Mouse (Mus musculus) CD4-positive naive resting alpha-beta T cell, adult 57 days (primary cell): ENCODE measurements around the gene Nr2c2. TPM values are rescaled to one million over a fixed set of nuclear protein-coding genes. Genes with fewer than 3 reads are reported as not detected.

Experiments
- total RNA-seq: library from RNA; stranded (reverse); gene quantifications from one replicate; pipeline ENCODE4 v1.2.4, GENCODE M21; 2023

Gene Nr2c2
- total RNA-seq: 108 TPM

DNA sequence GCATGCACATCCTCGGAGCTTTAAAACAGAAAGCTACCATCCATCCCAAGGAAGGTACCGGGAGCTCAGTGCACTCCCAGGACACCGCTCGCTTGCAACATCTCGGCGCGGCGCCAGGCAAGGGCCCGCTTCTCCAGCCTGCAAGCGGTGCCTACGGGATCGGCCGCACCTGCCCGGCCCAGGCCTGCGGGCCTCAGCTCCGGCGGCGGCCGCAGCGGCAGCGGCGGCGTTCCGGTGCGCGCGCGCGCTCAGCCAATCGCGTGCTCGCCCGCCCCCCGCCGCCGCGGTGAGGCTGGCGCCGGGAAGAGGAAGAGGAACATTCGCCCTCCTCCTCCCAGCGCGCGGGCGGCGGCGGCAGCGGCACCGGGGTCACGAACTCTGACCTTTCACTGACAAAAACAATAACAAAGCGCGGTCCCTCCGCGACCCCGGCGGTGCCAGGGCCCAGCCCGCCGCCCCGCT is at the start of gene Nr2c2:
TSS of gene Nr2c2 (plus strand) at position 261 of the 462 bp plus-strand sequence.

DNA sequence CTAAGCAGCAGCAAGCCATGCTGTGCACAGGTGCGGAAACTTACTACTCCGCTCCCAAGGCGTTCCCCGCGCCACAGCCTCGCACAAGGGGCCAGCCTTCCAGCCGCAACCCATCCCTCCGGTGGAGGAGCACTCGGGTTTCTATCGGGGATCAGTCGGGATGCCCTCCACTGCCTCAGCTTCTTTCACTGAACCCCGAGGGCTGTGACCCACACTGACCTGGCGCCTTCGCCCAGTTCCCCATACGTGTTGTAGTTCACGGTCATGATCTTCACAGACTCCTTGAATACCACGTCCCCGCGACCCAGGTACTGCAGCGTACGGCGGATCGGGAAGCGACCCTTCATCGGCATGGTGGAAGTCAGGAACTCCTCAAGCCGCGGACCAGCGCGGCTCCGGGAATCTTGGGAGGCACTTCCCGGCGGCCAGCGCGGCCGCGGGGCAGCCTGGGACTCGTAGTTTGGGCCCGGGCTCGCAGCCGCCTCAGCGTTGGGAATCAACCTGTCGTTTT is 92.5 kb downstream of the Nr2c2 start, which contains the start of gene Mrps25:
TSS of gene Mrps25 (minus strand) at position 413 of the 511 bp plus-strand sequence.

DNA sequence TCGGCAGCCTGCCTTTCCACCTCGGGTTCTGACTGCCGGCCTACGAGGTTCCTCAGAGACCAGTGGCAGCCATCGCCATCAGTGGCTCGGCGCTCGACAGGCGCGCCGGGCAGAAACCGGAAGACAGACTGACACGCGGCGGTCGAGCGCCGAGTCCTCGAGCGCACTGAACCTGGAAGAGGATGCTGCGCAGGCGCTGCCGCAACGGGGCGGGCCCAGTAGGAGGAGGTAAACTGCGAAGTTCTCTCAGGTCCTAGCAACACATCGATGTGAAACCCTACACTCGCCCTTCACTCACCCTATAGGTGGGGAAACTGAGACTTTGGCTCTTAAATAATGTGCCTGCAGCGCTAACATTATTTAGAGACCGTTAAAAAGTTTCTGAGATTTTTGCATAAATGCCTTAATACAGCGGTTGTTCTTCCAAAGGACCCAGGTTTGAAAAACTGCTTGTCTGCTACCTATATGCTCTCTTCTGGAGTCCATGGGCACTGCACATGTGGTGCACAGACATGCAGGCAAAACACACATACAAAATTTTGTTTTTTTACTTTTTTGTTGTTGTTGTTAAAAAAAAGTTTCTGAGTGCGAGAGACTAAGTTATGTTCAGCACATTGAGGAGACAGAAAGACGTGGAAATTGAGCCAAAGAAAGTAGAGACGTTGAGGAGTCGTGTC is 123.7 kb downstream of the Nr2c2 start, which contains the start of gene Rbsn:
TSS of gene Rbsn (minus strand) at position 153 of the 677 bp plus-strand sequence.

Other genes with a start within 250 kb of the Nr2c2 start
- gene Ccdc174, start 213.3 kb upstream of the Nr2c2 start, total RNA-seq: 50.5 TPM
- gene 4930590J08Rik, start 188.6 kb upstream of the Nr2c2 start, total RNA-seq: 4.4 TPM
- gene Fgd5, start 112.5 kb upstream of the Nr2c2 start, total RNA-seq: 0.41 TPM
- 14.2 TPM for gene Mrps25, start 92.6 kb downstream of the Nr2c2 start, total RNA-seq
- gene Rbsn, start 123.5 kb downstream of the Nr2c2 start, total RNA-seq: 34.3 TPM
- gene Trh, start 153.3 kb downstream of the Nr2c2 start, total RNA-seq: not detected